Mouse (Mus musculus): ENCODE data around the gene Mapk7.

The Mapk7 gene

GRCm38 (mm10) chr11:61494129-61494997, at the start of gene Mapk7:
Gene Mapk7, minus strand, starts transcription at chr11:61494406.
- DNase-seq = peak; percentile 96

- no peak for DNase-seq
These were observed 46.9 kb upstream of the Mapk7 start for GRCm38 (mm10) chr11:61541106-61541505.

- DNase-seq = no peak
These were observed 46.4 kb upstream of the Mapk7 start for GRCm38 (mm10) chr11:61540642-61541041.

- DNase-seq = no peak
These were observed 43.2 kb upstream of the Mapk7 start for GRCm38 (mm10) chr11:61537362-61537761.

GRCm38 (mm10) chr11:61536952-61537351, 42.7 kb upstream of the Mapk7 start:
- no peak for DNase-seq

- no peak for DNase-seq
These were observed 41.3 kb upstream of the Mapk7 start for GRCm38 (mm10) chr11:61535530-61535929.

- no peak for DNase-seq
These were observed 39.4 kb upstream of the Mapk7 start for GRCm38 (mm10) chr11:61533571-61533970.

- DNase-seq = no peak
These were observed 38.6 kb upstream of the Mapk7 start for GRCm38 (mm10) chr11:61532820-61533219.

GRCm38 (mm10) chr11:61529268-61529713, 35.1 kb upstream of the Mapk7 start:
- peak; percentile 92 for DNase-seq

- DNase-seq = peak; percentile 92
These were observed 32.7 kb upstream of the Mapk7 start for GRCm38 (mm10) chr11:61526872-61527271.

GRCm38 (mm10) chr11:61519484-61520107, 25.4 kb upstream of the Mapk7 start:
- DNase-seq = no peak

GRCm38 (mm10) chr11:61518871-61519270, 24.7 kb upstream of the Mapk7 start:
- DNase-seq = no peak

GRCm38 (mm10) chr11:61517971-61518370, 23.8 kb upstream of the Mapk7 start:
- no peak for DNase-seq

GRCm38 (mm10) chr11:61514953-61515352, 20.7 kb upstream of the Mapk7 start:
- peak; percentile 59 for DNase-seq

GRCm38 (mm10) chr11:61504713-61505257, 10.6 kb upstream of the Mapk7 start, which contains the start of gene B9d1:
Gene B9d1, plus strand, starts transcription at chr11:61505144.
- peak; percentile 99 for DNase-seq

- peak; percentile 71 for DNase-seq
These were observed 9.7 kb upstream of the Mapk7 start for GRCm38 (mm10) chr11:61503933-61504332.

GRCm38 (mm10) chr11:61498736-61499504, 4.7 kb upstream of the Mapk7 start:
- DNase-seq = no peak

GRCm38 (mm10) chr11:61497490-61497889, 3.3 kb upstream of the Mapk7 start:
- DNase-seq = no peak

GRCm38 (mm10) chr11:61495528-61495927, 1.3 kb upstream of the Mapk7 start:
- no peak for DNase-seq

GRCm38 (mm10) chr11:61493525-61494128, 579 bp downstream of the Mapk7 start:
- peak; percentile 68 for DNase-seq

GRCm38 (mm10) chr11:61492749-61493401, 1.3 kb downstream of the Mapk7 start:
- no peak for DNase-seq

- DNase-seq = no peak
These were observed 3.2 kb downstream of the Mapk7 start for GRCm38 (mm10) chr11:61490944-61491520.
